Mouse (Mus musculus) hindlimb bud, embryonic 11.5 days (tissue): ENCODE results near the gene Gm8797.
"Not testable (repeated sequence)": the region's sequence is repeated elsewhere in the genome, so short reads cannot be mapped to it uniquely, and the experiment has no call there.

Experiments
- DNase-seq: peaks from one replicate; pipeline ENCODE4 v3.0.0-alpha.2; 2012; ENCODE audit warnings: low read depth, low spot score; ENCODE audit errors: extremely low spot score

Gene Gm8797

GRCm38 (mm10) chr3:5750506-5750905 is at the start of gene Gm8797:
TSS of gene Gm8797 (plus strand) at chr3:5750806.
- DNase-seq, result not testable (repeated sequence)

- DNase-seq, result no peak
These were observed 36.1 kb upstream of the Gm8797 start for GRCm38 (mm10) chr3:5714481-5714880.

DNA sequence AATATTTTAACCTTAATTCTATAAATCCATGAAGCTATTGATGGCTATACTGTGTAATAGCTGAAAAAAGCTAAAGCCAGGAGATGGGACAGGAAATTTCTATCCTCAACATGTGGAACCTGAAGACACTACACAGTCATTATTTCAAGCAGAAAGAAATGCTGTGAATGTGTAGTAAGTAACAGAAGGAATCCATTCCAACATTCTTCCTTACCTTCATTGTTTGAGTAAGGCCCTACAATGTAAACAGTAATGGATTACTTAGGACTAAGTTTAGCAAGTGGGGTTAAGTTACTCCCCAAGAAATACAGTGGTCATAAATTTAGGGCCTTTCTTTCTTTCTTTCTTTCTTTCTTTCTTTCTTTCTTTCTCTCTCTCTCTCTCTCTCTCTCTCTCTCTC is 17.7 kb upstream of the Gm8797 start:
- DNase-seq, result no peak

DNA sequence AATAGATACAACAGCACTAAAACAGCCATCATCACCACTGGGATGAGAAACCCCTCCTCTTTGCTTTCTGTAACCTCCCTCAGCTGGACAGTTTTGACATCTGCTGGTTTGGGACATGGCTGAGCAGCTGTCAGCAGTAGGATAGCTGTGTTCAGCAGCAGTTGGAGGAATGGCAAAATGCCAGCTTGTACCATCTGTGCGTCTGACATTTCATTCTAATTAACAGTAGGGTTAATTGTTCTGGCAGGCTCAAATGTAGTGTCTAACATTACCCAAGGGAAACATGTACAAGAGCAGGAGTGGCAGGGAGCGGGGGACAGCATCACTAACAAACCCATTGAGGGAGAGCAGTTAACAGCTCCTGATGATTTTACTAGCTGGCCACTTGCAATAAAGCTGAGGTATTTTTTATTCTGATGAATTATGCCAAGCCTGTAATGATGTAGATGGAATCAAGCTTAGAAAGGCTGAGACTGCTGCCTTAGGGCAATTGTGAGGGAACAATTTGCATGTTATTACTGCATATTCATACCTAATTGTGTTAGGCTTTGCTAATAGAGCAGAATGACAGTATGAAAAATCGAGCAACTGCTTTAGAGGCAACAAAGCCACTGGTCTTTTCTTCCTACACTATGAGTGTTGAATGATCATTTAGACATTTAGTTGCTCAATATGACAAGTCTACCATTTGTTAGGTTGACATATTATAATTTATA is 4.3 kb downstream of the Gm8797 start:
- no peak for DNase-seq

DNA sequence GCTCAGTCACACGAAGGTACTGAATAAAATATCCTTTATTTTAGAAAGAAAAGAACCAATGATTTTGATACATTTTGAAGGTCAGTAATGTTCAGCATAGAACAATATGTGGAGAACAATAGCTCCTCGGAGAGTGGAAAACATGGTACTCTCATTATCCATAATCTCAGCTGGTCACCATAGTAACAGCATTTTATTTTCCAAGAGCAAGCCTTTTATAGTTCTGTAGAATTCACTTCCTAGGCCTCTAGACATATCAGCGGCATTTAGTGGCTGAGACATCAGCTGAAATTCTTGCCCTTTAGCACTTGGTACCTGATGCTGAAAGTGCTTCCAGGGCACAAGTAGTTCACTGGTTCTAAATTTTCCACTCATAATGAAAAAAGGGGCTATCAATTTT is 15.7 kb downstream of the Gm8797 start:
- no peak for DNase-seq

GRCm38 (mm10) chr3:5776894-5777293 is 26.3 kb downstream of the Gm8797 start:
- DNase-seq, result no peak
